Mouse (Mus musculus): ENCODE measurements at regions not wholly inside any gene's neighbourhood (a gene's known extent, or its start where the extent isn't known, plus 50 kb on each side); places are given as distances from the start of the nearest gene placed in this dataset.
"Not testable (repeated sequence)": the region's sequence is repeated elsewhere in the genome, so short reads cannot be mapped to it uniquely, and the experiment has no call there.

DNA sequence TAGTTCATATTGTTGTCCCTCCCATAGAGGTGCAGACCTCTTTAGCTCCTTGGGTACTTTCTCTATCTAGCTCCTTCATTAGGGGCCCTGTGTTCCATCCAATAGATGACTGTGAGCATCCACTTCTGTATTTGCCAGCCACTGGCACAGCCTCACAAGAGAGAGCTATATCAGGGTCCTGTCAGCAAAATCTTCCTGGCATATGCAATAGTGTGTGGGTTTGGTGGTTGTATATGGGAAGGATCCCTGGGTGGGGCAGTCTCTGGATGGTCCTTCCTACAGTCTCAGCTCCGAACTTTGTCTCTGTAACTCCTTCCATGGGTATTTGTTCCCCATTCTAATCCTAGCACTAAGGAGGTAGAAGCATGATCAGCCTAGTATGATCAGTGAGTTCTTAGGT is 82.0 kb downstream of the Tomm20 start:
- TF ChIP-seq POLR2A (IDR thresholded peaks at IDR 0.05; ENCODE audit: insufficient read depth, low read length); CTCF (IDR thresholded peaks at IDR 0.05; ENCODE audit: low read depth, low read length): not testable (repeated sequence)
